Mouse (Mus musculus): ENCODE results near the gene Flt3l. TPM values are rescaled to one million over a fixed set of nuclear protein-coding genes. Genes with fewer than 3 reads are reported as not detected.
"Not testable (repeated sequence)": the region's sequence is repeated elsewhere in the genome, so short reads cannot be mapped to it uniquely, and the experiment has no call there.

Flt3l gene
- polyA plus RNA-seq, 1 experiment = 151 TPM

DNA sequence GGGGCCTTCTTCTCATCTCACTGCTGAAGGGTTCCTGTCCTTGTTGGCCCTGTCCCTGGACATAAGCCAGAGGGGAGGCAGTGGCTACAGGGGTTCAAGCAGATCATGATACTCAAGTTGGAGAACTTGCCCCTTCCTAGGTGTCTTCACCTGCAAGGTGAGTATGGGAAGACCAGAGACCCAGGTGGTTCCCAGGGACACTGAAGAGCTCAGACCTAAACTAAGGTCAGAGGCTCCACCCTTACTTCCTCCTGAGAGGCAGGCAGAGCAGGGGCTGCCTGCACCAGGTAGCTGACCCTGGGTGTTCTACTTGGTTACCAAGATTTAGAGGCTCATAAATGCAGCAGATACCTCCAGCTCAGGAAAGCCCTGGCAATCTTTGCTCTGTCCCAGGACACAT lies 14.3 kb downstream of the Flt3l start:
- TF ChIP-seq POLR2A (IDR thresholded peaks at IDR 0.05; ENCODE audit: borderline replicate concordance, extremely low read depth, low read depth, low read length) = no peak
- no peak for TF ChIP-seq CTCF (IDR thresholded peaks at IDR 0.05; ENCODE audit: insufficient read depth, low read length)
- DNase-seq = no peak
- H3K4me1 ChIP-seq (ENCODE audit: control insufficient read depth, insufficient read depth, low read length) = peaks cover 9% of the 10 kb centered on the region; the same call in 1 of the 2 replicates
- H3K4me3 ChIP-seq (replicated peaks; ENCODE audit: extremely low read depth, low read depth, low read length) = peak overlapping the region; percentile 42

DNA sequence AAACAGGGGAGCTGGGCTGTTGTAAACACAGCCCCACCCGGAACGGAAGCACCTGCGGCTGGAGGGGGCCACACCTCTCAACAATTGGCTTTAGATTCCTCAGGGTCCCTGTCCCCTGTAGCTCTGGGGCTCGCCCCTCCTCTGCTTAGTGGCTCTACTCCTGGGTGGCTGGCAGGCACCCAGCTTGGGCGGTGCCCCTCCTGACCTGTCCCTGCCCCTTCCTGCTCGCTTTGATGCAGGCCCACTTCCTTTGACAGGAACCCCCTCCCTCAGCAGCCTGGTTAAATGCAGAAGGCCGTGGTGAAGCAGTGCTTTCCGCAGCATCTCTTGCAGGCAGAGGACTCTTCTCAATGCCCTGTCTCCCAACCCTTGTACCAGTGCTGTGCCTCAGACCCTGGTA lies 14.8 kb downstream of the Flt3l start:
- 21% methylated on average over 8 of the region's 8 CpGs for WGBS
- DNase-seq = no peak
- TF ChIP-seq POLR2A (IDR thresholded peaks at IDR 0.05; ENCODE audit: borderline replicate concordance, extremely low read depth, low read depth, low read length) (peak; percentile 70; the same call in 1 of the 2 replicates), CTCF (IDR thresholded peaks at IDR 0.05; ENCODE audit: insufficient read depth, low read length) (no peak)
- peak overlapping the region; percentile 42 for H3K4me3 ChIP-seq (replicated peaks; ENCODE audit: extremely low read depth, low read depth, low read length)
- peaks cover 8% of the 10 kb centered on the region; the same call in 1 of the 2 replicates for H3K4me1 ChIP-seq (ENCODE audit: control insufficient read depth, insufficient read depth, low read length)

DNA sequence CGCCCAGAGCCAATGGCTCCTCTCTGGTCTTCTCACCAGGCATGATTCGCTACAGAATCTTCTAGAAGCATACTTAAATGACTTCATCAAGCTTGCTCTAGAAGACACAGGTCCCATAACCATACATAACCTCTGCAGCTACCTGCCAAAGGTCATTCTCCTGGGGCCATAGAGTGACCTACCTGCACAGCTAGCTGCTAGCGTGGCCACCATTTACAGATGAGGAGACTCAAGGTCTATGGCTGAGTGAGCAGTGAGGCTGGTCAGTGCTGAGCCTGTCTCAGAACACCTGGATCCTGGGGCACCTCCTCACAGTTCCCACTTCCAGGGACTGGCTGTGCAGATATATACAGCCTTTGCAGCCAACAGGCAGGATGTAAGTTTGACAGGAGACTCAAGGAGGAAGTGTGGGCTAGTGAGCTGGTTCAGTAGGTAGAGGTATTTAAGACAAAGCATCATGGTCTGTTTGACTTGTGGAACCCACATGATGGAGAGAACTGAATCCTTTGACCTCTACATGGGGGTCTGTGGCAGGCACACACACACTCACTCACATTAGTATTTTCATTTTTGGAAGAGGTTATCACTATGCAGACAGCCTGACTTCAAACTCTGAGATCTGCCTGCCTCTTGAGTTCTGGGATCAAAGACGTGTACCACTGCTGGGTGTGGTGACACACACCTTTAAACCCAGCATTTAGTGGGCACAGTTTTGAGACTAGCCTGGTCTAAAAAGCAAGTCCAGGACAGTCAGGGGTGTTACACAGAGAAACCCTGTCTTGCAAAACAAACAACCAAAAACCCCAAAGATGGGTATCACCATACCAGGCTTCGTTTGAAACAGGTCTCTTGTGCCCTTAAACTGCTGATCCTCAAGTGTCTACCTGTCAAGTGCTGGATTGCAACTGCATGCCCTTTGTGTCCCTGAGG lies 16.2 kb downstream of the Flt3l start:
- H3K4me1 ChIP-seq (ENCODE audit: control insufficient read depth, insufficient read depth, low read length) = peaks cover 8% of the 10 kb centered on the region; the same call in 1 of the 2 replicates
- TF ChIP-seq CTCF (IDR thresholded peaks at IDR 0.05; ENCODE audit: insufficient read depth, low read length) = no peak
- no peak for TF ChIP-seq POLR2A (IDR thresholded peaks at IDR 0.05; ENCODE audit: borderline replicate concordance, extremely low read depth, low read depth, low read length)
- DNase-seq = no peak
- 75% methylated on average over 5 of the region's 5 CpGs for WGBS
- H3K4me3 ChIP-seq (replicated peaks; ENCODE audit: extremely low read depth, low read depth, low read length) = no peak overlapping the region

DNA sequence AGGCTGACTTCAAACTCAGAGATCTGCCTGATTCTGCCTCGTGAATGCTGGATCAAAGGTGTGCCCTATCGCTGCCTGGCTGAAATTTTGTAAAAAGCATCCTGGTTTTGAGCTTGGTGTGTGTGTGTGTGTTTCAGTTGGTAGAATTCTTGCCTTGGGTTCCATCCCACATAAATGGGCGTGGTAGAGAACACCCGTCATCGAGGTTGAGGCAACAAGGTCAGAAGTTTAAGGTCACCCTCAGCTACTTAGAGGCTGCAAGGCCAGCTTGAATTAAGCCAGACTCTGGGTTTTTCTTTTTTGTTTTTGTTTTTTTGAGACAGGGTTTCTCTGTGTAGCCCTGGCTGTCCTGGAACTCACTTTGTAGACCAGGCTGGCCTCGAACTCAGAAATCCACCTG lies 17.9 kb downstream of the Flt3l start:
- 77% methylated on average over 6 of the region's 6 CpGs for WGBS
- TF ChIP-seq POLR2A (IDR thresholded peaks at IDR 0.05; ENCODE audit: borderline replicate concordance, extremely low read depth, low read depth, low read length) (no peak), CTCF (IDR thresholded peaks at IDR 0.05; ENCODE audit: insufficient read depth, low read length) (no peak)
- no peak overlapping the region for H3K4me3 ChIP-seq (replicated peaks; ENCODE audit: extremely low read depth, low read depth, low read length)

DNA sequence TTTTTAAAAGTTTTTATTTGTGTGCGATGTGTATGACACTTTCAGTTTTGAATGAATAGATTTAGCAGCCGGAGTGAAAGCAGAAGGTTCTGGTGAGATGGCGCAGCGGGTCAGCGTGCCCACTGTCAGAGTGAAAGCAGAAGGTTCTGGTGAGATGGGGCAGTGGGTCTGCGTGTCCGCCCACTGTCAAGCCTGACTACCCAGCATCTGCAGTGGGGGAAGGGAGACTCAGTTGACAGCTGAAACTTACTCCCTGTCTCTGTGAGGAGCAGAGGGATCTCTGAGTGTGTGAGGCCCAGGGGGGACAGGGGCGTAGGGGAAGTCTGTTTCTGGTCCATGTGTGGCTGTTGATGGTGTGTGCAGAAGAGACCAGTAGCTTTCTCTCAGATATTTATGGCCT lies 18.7 kb downstream of the Flt3l start:
- no peak for DNase-seq
- Histone ChIP-seq H3K4me1 (ENCODE audit: control insufficient read depth, insufficient read depth, low read length) (peaks cover 6% of the 10 kb centered on the region; the same call in 1 of the 2 replicates), H3K4me3 (replicated peaks; ENCODE audit: extremely low read depth, low read depth, low read length) (no peak overlapping the region)
- TF ChIP-seq POLR2A (IDR thresholded peaks at IDR 0.05; ENCODE audit: borderline replicate concordance, extremely low read depth, low read depth, low read length) (no peak), CTCF (IDR thresholded peaks at IDR 0.05; ENCODE audit: insufficient read depth, low read length) (no peak)
- 77% methylated on average over 8 of the region's 8 CpGs for WGBS

More for the DNA sequence above, 17.9 kb downstream of the Flt3l start:
- H3K4me1 ChIP-seq (ENCODE audit: control insufficient read depth, insufficient read depth, low read length) = peaks cover 6% of the 10 kb centered on the region; the same call in 1 of the 2 replicates
- DNase-seq = no peak

DNA sequence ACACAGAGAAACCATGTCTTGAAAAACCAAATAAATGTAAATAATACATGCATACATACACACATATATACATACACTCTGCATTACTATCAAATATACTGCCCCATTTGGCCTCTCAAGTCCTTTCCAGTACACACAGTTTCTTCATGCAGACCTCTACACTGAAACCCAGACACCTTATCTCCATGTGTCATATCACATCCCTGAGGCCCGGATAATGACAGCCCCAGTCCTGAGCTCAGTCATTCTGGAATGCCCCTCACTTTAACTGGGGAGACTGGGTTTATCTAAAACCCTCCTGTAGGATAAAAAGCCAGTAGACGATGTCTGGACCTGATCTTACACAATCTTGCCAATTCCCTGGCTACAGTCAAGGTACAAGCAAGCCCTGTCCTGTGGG lies 22.8 kb downstream of the Flt3l start:
- no peak for TF ChIP-seq CTCF (IDR thresholded peaks at IDR 0.05; ENCODE audit: insufficient read depth, low read length)
- no peaks in the 10 kb centered on the region for H3K4me1 ChIP-seq (ENCODE audit: control insufficient read depth, insufficient read depth, low read length)
- 80% methylated on average over 2 of the region's 2 CpGs for WGBS
- H3K4me3 ChIP-seq (replicated peaks; ENCODE audit: extremely low read depth, low read depth, low read length) = no peak overlapping the region
- DNase-seq = no peak

DNA sequence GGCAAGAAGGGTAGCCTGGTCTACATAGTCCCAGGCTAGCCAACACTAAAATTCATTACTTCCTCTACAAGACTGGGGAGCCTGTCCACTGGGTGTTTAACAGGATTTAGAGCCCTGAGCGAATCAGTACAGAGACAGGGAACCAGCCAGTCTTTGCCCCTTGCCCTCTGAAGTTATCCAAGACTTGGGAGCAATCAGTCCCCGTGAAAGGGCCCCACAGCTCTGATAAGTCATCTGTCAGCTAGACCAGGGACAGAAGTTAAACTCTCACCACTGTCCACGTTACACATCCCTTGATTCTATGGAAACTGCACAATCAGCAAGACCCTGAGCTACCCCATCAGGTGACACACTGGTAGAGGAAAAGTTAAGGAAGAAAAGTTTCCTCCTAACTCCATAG lies 23.7 kb downstream of the Flt3l start:
- no peak for TF ChIP-seq POLR2A (IDR thresholded peaks at IDR 0.05; ENCODE audit: borderline replicate concordance, extremely low read depth, low read depth, low read length)
- no peak for TF ChIP-seq CTCF (IDR thresholded peaks at IDR 0.05; ENCODE audit: insufficient read depth, low read length)
- Histone ChIP-seq H3K4me3 (replicated peaks; ENCODE audit: extremely low read depth, low read depth, low read length) (no peak overlapping the region), H3K4me1 (ENCODE audit: control insufficient read depth, insufficient read depth, low read length) (no peaks in the 10 kb centered on the region)
- no peak for DNase-seq
- whole genome bisulfite sequencing = 55% methylated on average over 3 of the region's 3 CpGs

DNA sequence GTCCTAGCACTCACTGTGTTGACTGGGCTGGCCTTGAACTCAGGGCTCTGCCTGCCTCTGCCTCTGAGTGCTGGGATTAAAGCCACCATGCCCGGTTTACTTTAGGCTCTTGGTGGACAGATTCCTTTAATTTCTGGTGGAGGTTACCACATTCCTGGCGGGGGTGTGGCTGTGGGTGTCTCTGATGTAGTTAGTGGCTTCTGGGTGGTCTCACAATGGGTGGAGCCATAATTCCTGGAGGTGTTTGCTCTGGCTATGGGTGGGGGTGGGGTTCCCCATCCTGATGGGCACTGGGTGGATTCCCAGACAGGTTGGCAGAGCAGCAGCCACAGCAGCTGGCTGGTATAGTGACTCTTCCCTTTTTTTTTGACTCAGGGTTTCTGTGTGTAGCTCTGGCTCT lies 24.3 kb downstream of the Flt3l start:
- no peak for DNase-seq
- TF ChIP-seq POLR2A (IDR thresholded peaks at IDR 0.05; ENCODE audit: borderline replicate concordance, extremely low read depth, low read depth, low read length) (no peak), CTCF (IDR thresholded peaks at IDR 0.05; ENCODE audit: insufficient read depth, low read length) (no peak)

DNA sequence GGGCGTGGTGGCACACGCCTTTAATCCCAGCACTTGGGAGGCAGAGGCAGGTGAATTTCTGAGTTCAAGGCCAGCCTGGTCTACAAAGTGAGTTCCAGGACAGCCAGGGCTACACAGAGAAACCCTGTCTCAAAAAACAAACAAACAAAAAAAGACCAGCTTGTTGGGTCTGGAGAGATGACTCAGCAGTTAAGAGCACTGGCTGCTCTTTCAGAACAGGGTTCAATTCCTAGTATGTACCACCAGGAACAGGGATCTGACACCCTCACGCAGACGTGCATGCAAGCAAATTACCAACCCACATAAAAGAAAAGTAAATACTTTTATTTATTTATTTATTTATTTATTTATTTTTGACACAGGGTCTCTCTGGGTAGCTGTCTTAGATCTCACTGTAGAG lies 26.1 kb downstream of the Flt3l start:
- WGBS = 83% methylated on average over 4 of the region's 4 CpGs
- not testable (repeated sequence) for H3K4me3 ChIP-seq (replicated peaks; ENCODE audit: extremely low read depth, low read depth, low read length); H3K4me1 ChIP-seq (ENCODE audit: control insufficient read depth, insufficient read depth, low read length); DNase-seq

More for the DNA sequence above, 24.3 kb downstream of the Flt3l start:
- Histone ChIP-seq H3K4me3 (replicated peaks; ENCODE audit: extremely low read depth, low read depth, low read length) (no peak overlapping the region), H3K4me1 (ENCODE audit: control insufficient read depth, insufficient read depth, low read length) (no peaks in the 10 kb centered on the region)
- WGBS = 40% methylated on average over 2 of the region's 2 CpGs

DNA sequence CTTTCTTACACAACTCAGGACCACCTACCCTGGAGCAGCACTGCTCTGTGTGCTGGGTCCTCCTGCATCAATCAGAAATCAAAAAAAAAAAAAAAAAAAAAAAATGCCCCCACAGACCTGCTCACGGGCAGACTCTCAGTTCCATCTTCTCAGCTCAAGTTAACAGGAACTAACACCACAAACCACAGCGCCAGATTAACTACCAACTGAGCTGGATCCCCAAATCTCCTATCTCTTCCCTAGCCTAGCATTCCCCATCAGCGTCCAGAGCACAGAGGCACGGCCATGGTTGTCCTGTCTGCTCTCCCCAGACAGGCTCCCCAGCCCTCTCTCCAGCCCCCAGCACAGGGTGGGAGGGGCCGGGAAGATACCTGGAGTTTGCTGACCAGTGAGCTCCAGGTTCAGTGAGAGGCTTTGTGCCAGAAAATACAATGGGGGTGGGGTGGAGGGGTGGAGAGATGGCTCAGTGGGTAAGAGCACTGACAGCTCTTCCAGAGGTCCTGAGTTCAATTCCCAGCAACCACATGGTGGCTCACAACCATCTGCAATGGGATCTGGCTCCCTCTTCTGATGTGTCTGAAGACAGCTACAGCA lies 29.1 kb downstream of the Flt3l start:
- TF ChIP-seq CTCF (IDR thresholded peaks at IDR 0.05; ENCODE audit: insufficient read depth, low read length) (no peak), POLR2A (IDR thresholded peaks at IDR 0.05; ENCODE audit: borderline replicate concordance, extremely low read depth, low read depth, low read length) (no peak)
- Histone ChIP-seq H3K4me3 (replicated peaks; ENCODE audit: extremely low read depth, low read depth, low read length) (no peak overlapping the region), H3K4me1 (ENCODE audit: control insufficient read depth, insufficient read depth, low read length) (peaks cover 7% of the 10 kb centered on the region)
- no peak for DNase-seq
- WGBS = 60% methylated on average over 5 of the region's 5 CpGs
